Mouse (Mus musculus) neural tube, embryonic 12.5 days (tissue): ENCODE measurements around the gene Gk2. TPM values are rescaled to one million over a fixed set of nuclear protein-coding genes. Genes with fewer than 3 reads are reported as not detected.

ENCODE experiments used
- ATAC-seq: fragments of 200-750 bp; cut with Nextera tagmentation; 2 replicates; pipeline ENCODE4 v1.8.0; 2017; ENCODE audit warnings: low read depth, mild to moderate bottlenecking, moderate TSS enrichment, moderate library complexity; ENCODE audit not compliant: low FRiP score
- H3K27ac ChIP-seq: fragments of 300-500 bp; sonication (generic); 2 replicates; pipeline ENCODE4 v1.5.1; 2016
- H3K27me3 ChIP-seq: fragments of 300-500 bp; sonication (generic); replicated peaks from 2 replicates; pipeline ENCODE4 v1.6.1; 2016; ENCODE audit warnings: mild to moderate bottlenecking
- H3K36me3 ChIP-seq: fragments of 300-500 bp; sonication (generic); 2 replicates; pipeline ENCODE4 v1.6.1; 2016; ENCODE audit warnings: mild to moderate bottlenecking
- H3K4me1 ChIP-seq: fragments of 300-500 bp; sonication (generic); 2 replicates; pipeline ENCODE4 v1.6.1; 2016
- H3K4me2 ChIP-seq: fragments of 300-500 bp; sonication (generic); replicated peaks from 2 replicates; pipeline ENCODE4 v1.6.1; 2016; ENCODE audit warnings: mild to moderate bottlenecking
- H3K4me3 ChIP-seq: fragments of 300-500 bp; sonication (generic); 2 replicates; pipeline ENCODE4 v1.5.1; 2016
- H3K9ac ChIP-seq: fragments of 300-500 bp; sonication (generic); 2 replicates; pipeline ENCODE4 v1.6.1; 2016; ENCODE audit warnings: mild to moderate bottlenecking
- H3K9me3 ChIP-seq: fragments of 300-500 bp; sonication (generic); 2 replicates; pipeline ENCODE4 v1.6.1; 2016; ENCODE audit warnings: mild to moderate bottlenecking
- WGBS: fragments of 180-500 bp; shearing (Covaris S2); methylation state at CpG from one replicate; pipeline ENCODE4 v1.1.7; 2016; 5-methylcytosine and 5-hydroxymethylcytosine counted together
- polyA plus RNA-seq: library from polyadenylated mRNA; unstranded; fragments of >200 nt; fragmentation: Nextera tagmentation; extraction: Ambion mirVana; gene quantifications from 2 replicates; pipeline ENCODE4 v1.2.1, GENCODE M21; 2016

The Gk2 gene
- polyA plus RNA-seq = not detected in 2 replicates

- Histone ChIP-seq H3K4me1 (no peaks in the 10 kb centered on the region), H3K9me3 (no peaks in the 10 kb centered on the region), H3K4me2 (no peak within 1 kb of the TSS), H3K9ac (no peak within 1 kb of the TSS), H3K27ac (no peak within 1 kb of the TSS), H3K36me3 (no peaks in the 10 kb centered on the region), H3K27me3 (no peaks in the 10 kb centered on the region), H3K4me3 (no peak within 1 kb of the TSS)
- WGBS = 95% methylated on average over 10 of the region's 10 CpGs
- no peak for ATAC-seq
Observed at GRCm38 (mm10) chr5:97456816-97457215, at the start of gene Gk2. Gk2 (minus strand) TSS chr5:97457021.

GRCm38 (mm10) chr5:97498041-97498440, 41.2 kb upstream of the Gk2 start:
- H3K27ac ChIP-seq = no peak overlapping the region
- ATAC-seq = no peak

GRCm38 (mm10) chr5:97495488-97496092, 38.8 kb upstream of the Gk2 start:
- no peaks in the 10 kb centered on the region for H3K27me3 ChIP-seq
- WGBS = 44% methylated on average over 5 of the region's 5 CpGs
- H3K4me2 ChIP-seq = no peak overlapping the region
- no peak overlapping the region for H3K9ac ChIP-seq
- no peak overlapping the region for H3K4me3 ChIP-seq
- H3K36me3 ChIP-seq = no peaks in the 10 kb centered on the region
- H3K9me3 ChIP-seq = no peaks in the 10 kb centered on the region
- H3K27ac ChIP-seq = no peak overlapping the region
- no peak for ATAC-seq
- H3K4me1 ChIP-seq = no peaks in the 10 kb centered on the region

More at GRCm38 (mm10) chr5:97498041-97498440, 41.2 kb upstream of the Gk2 start:
- H3K27me3 ChIP-seq = no peaks in the 10 kb centered on the region
- H3K9ac ChIP-seq = no peak overlapping the region
- H3K4me3 ChIP-seq = no peak overlapping the region
- H3K4me2 ChIP-seq = no peak overlapping the region
- H3K36me3 ChIP-seq = no peaks in the 10 kb centered on the region
- no peaks in the 10 kb centered on the region for H3K9me3 ChIP-seq
- H3K4me1 ChIP-seq = no peaks in the 10 kb centered on the region

GRCm38 (mm10) chr5:97493421-97493820, 36.6 kb upstream of the Gk2 start:
- no peak overlapping the region for H3K27ac ChIP-seq
- no peaks in the 10 kb centered on the region for H3K27me3 ChIP-seq
- H3K4me2 ChIP-seq = no peak overlapping the region
- H3K9me3 ChIP-seq = no peaks in the 10 kb centered on the region
- no peak for ATAC-seq
- H3K36me3 ChIP-seq = no peaks in the 10 kb centered on the region
- H3K9ac ChIP-seq = no peak overlapping the region
- H3K4me3 ChIP-seq = no peak overlapping the region
- no peaks in the 10 kb centered on the region for H3K4me1 ChIP-seq
- WGBS = 90% methylated on average over 5 of the region's 5 CpGs

GRCm38 (mm10) chr5:97486141-97486540, 29.3 kb upstream of the Gk2 start:
- Histone ChIP-seq H3K27ac (no peak overlapping the region), H3K4me3 (no peak overlapping the region), H3K27me3 (no peaks in the 10 kb centered on the region), H3K36me3 (no peaks in the 10 kb centered on the region), H3K9me3 (no peaks in the 10 kb centered on the region), H3K4me1 (no peaks in the 10 kb centered on the region), H3K9ac (no peak overlapping the region), H3K4me2 (no peak overlapping the region)
- 95% methylated on average over 5 of the region's 5 CpGs for WGBS
- no peak for ATAC-seq

GRCm38 (mm10) chr5:97479991-97480390, 23.2 kb upstream of the Gk2 start:
- Histone ChIP-seq H3K4me3 (no peak overlapping the region), H3K36me3 (no peaks in the 10 kb centered on the region), H3K4me1 (no peaks in the 10 kb centered on the region), H3K9ac (no peak overlapping the region), H3K27me3 (no peaks in the 10 kb centered on the region), H3K9me3 (0 out of 2 replicates have a peak, but pooled peaks cover 6% of the 10 kb centered on the region), H3K4me2 (no peak overlapping the region), H3K27ac (no peak overlapping the region)
- WGBS = 78% methylated on average over 1 of the region's 1 CpGs
- no peak for ATAC-seq

- no peak overlapping the region for H3K9ac ChIP-seq
- WGBS = 88% methylated on average over 7 of the region's 7 CpGs
- H3K9me3 ChIP-seq = no peaks in the 10 kb centered on the region
- no peak overlapping the region for H3K4me3 ChIP-seq
- no peak overlapping the region for H3K27ac ChIP-seq
- H3K36me3 ChIP-seq = no peaks in the 10 kb centered on the region
- ATAC-seq = no peak
- no peak overlapping the region for H3K4me2 ChIP-seq
- no peaks in the 10 kb centered on the region for H3K27me3 ChIP-seq
- no peaks in the 10 kb centered on the region for H3K4me1 ChIP-seq
Observed at GRCm38 (mm10) chr5:97467246-97467645, 10.4 kb upstream of the Gk2 start.

- H3K4me1 ChIP-seq = no peaks in the 10 kb centered on the region
- H3K9ac ChIP-seq = no peak overlapping the region
- no peaks in the 10 kb centered on the region for H3K36me3 ChIP-seq
- 76% methylated on average over 10 of the region's 10 CpGs for WGBS
- no peak overlapping the region for H3K27ac ChIP-seq
- H3K4me2 ChIP-seq = no peak overlapping the region
- no peaks in the 10 kb centered on the region for H3K9me3 ChIP-seq
- no peaks in the 10 kb centered on the region for H3K27me3 ChIP-seq
- no peak overlapping the region for H3K4me3 ChIP-seq
- ATAC-seq = no peak
Observed at GRCm38 (mm10) chr5:97466430-97467158, 9.8 kb upstream of the Gk2 start.

- ATAC-seq = no peak
- Histone ChIP-seq H3K9me3 (no peaks in the 10 kb centered on the region), H3K4me2 (no peak overlapping the region), H3K36me3 (no peaks in the 10 kb centered on the region), H3K4me1 (no peaks in the 10 kb centered on the region), H3K9ac (no peak overlapping the region), H3K27ac (no peak overlapping the region), H3K4me3 (no peak overlapping the region), H3K27me3 (no peaks in the 10 kb centered on the region)
- 80% methylated on average over 3 of the region's 3 CpGs for WGBS
Observed at GRCm38 (mm10) chr5:97465956-97466355, 9.1 kb upstream of the Gk2 start.

- 95% methylated on average over 3 of the region's 3 CpGs for WGBS
- Histone ChIP-seq H3K27me3 (no peaks in the 10 kb centered on the region), H3K4me3 (no peak overlapping the region), H3K9ac (no peak overlapping the region), H3K4me2 (no peak overlapping the region), H3K36me3 (no peaks in the 10 kb centered on the region), H3K9me3 (no peaks in the 10 kb centered on the region), H3K27ac (no peak overlapping the region), H3K4me1 (no peaks in the 10 kb centered on the region)
- no peak for ATAC-seq
Observed at GRCm38 (mm10) chr5:97462856-97463255, 6.0 kb upstream of the Gk2 start.

GRCm38 (mm10) chr5:97451451-97451850, 5.4 kb downstream of the Gk2 start:
- Histone ChIP-seq H3K4me2 (no peak overlapping the region), H3K36me3 (no peaks in the 10 kb centered on the region), H3K4me3 (no peak overlapping the region), H3K27me3 (no peaks in the 10 kb centered on the region), H3K4me1 (no peaks in the 10 kb centered on the region), H3K9me3 (no peaks in the 10 kb centered on the region), H3K9ac (no peak overlapping the region), H3K27ac (no peak overlapping the region)
- ATAC-seq = no peak
- 83% methylated on average over 4 of the region's 4 CpGs for WGBS

- Histone ChIP-seq H3K4me3 (no peak overlapping the region), H3K4me2 (no peak overlapping the region), H3K9ac (no peak overlapping the region), H3K36me3 (no peaks in the 10 kb centered on the region), H3K27me3 (no peaks in the 10 kb centered on the region), H3K27ac (no peak overlapping the region), H3K9me3 (no peaks in the 10 kb centered on the region), H3K4me1 (no peaks in the 10 kb centered on the region)
- no peak for ATAC-seq
- WGBS = 19% methylated on average over 1 of the region's 1 CpGs
Observed at GRCm38 (mm10) chr5:97444191-97444590, 12.6 kb downstream of the Gk2 start.

GRCm38 (mm10) chr5:97432512-97432911, 24.3 kb downstream of the Gk2 start:
- no peaks in the 10 kb centered on the region for H3K36me3 ChIP-seq
- WGBS = 90% methylated on average over 2 of the region's 2 CpGs
- ATAC-seq = no peak
- no peaks in the 10 kb centered on the region for H3K4me1 ChIP-seq
- no peak overlapping the region for H3K4me2 ChIP-seq
- H3K9me3 ChIP-seq = no peaks in the 10 kb centered on the region
- H3K9ac ChIP-seq = no peak overlapping the region
- no peak overlapping the region for H3K4me3 ChIP-seq
- no peak overlapping the region for H3K27ac ChIP-seq
- no peaks in the 10 kb centered on the region for H3K27me3 ChIP-seq
